Comparison of ENCODE assay signal across 10 mouse cellular contexts in the genomic region with DNA sequence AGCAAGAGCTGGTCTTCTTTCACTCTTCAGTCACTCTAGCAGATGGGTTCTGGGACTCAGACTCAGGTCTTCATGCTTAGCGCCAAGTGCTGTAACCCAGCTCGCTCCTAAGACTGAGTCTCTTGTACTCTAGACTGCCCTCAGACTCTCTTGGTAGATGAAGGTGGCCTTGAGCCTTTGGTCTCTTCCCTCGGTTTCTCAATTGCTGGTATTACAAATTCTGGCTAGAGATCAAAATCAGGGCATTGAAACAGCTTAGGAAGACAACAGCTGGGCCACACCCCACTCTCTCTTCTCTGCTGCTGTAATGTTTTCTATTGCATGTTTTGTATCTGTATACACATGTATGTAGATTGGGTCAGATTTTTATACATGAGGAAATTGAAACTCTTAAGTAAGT.
"Had no signal": no experiment of that assay in that cellular context is flagged by ENCODE, and none has a peak within 500 bp of the region (broad histone marks: within the 10 kb centered on the region; RNA-seq: fewer than 3 reads in every experiment).

No protein-coding gene starts in this region.

- DNase-seq: kidney, adult 18-20 months; kidney, postnatal 25 days; layer of hippocampus, postnatal 36 days; lung, adult 18-20 months; lung, postnatal 10 days; lung, postnatal 36 days; right cerebral cortex, postnatal 4 days; thymus, adult 2 months; thymus, postnatal 14 days; thymus, postnatal 4 days had no signal
